Mouse (Mus musculus) heart, postnatal 14 days (tissue): ENCODE measurements around the gene Nfatc2. TPM values are rescaled to one million over a fixed set of nuclear protein-coding genes. Genes with fewer than 3 reads are reported as not detected.

Source experiments
- DNase-seq, 2 experiments: peaks; one replicate each; pipeline ENCODE4 v3.0.0; 2021 to 2022
- intact Hi-C: fragments of 180-260 bp; cut with DNase I; formaldehyde crosslinking; loops from one replicate; pipeline ENCODE4 v1.15.1; 2025
- total RNA-seq, 2 experiments: library from RNA; stranded (reverse); gene quantifications; 2 replicates each; pipeline ENCODE4 v1.2.3; 2021

Gene Nfatc2
- total RNA-seq, 2 experiments from 2014 or later = 15.9 to 17.8 TPM

DNA sequence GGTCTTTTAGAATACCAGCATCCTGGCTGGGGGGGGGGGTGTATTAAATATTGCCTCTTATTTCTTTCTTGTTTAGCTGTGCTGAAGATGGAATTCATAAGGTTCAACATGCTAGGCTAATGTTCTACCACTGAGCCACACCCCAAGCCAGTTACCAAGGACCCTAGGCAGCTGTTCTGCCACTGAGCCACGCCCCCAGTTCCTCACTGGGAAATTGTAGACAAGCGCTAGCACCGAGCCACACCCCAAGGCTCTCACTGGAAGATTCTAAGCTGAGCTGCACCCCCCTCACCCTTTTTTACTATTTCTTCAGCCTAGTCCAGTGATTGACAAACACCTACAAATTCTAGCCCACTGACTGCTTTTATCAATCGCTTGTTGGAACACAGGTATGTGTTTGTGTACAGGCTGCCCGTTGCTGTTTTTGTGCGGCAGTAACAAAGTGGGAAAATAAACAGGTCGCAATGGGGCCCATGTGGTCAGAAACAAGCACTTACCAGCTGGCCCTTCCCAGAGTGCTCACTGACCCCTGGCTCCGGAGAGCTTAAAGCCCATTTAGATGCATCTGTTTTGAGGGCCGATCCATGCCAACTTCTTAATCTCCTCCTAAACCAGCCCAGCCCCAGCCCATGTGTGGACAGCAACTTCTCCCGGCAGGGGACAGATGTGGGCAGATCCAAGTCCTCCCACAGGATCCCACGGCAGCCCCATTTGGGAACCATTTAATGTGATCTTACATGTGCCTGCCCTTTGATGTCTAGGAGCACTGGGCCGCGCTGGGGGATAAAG, 11.8 kb upstream of the Nfatc2 start:
- intact Hi-C loops = no loop called here
- DNase-seq = no peak

DNA sequence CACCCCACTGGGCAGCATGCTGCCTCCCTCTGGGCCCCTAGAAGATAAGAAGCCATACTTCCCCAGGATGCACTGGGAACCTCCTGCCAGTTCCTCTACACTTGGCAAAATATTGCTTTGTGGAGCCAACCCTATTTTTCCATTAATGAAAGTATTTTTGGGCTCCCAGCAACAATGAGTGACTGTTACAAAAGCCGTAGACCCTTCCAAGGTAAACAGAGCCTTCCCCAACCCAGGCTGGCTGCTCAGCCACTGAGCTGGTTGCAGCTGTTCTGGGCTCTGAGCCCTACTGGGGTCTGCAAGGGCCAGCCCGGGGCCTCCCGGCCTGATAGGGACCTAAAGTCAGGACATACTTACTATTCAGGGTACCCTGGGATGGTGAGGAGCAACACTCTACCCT, 9.5 kb upstream of the Nfatc2 start:
- intact Hi-C loops = no loop called here
- no peak for DNase-seq

DNA sequence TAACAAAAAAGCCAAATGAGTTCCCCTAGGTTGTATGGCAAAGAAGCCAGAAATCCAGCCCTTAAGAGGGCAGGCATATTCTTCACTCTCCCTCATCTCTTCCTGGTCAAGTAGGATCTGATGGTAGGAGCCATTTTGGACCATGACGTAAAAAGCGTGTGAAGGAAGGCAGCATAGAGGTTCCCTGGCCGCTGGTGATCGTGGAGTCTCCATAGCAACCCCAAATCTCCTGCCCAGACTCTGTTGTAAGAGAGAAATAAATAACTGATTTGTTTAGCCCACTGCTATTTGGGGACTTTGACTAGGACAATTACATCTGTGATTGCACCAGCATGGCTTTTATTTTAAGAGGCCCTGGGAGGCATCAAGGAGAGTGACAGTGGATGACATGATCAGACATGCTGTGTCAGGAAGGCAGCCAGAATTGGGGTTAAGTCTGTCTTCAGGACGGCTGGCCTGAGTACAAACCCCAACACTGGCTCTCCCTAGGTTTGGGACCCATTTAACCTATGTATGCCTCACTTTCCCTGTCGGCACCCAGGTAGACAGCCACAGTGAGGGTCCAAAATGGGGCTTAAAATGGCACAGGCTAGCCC, 8.3 kb upstream of the Nfatc2 start:
- intact Hi-C loops = no loop called here
- no peak for DNase-seq

DNA sequence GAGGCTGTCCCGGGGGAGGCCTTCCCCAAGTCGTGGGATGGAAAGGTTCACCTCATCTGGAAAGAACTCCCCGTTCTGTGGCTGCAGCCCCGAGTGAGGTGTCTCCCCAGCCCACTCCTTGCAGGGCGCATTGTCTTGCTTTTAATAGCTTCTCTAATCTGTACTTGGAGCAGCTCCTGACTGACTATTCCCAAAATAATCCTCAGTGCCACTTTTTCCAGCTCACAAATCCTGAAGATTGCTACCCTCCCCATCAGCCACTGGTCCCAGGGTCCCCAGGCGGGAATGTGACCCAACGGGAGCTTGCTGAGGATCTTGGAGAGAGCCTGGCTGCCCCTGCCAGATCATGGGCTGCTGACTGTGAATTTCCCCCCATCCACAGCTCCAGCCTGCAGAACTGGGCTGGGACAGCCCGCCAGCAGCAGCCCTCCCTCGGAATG, 6.7 kb upstream of the Nfatc2 start:
- intact Hi-C loops = no loop called here
- peak in 1 of 2 experiments; percentile 43 for DNase-seq

DNA sequence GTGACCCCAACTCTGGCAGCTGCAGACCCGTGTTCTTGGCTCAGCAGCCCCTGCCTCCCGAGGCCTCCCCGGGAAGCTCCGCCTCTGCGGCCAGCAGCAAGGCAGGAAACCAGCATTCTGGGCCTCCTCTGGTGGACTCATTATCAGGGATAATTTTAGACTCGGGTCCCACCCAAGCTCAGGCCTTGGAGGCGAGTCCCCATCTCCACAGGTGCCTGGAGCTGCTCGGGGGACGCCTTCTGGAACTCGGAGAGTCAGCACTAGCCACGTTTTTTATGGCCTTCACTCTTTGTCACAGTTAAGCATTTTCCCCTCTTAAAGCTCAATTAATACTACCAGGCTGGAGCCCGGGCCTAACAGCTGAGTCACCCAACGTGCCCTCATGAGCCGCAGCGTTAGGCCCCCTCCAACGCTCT, 3.2 kb upstream of the Nfatc2 start:
- intact Hi-C loops = loop anchor here (5.0 kb wide), 1 partner anchor 77 kb away; no protein-coding TSS in a partner anchor
- peak; percentile 69 to 71 for DNase-seq

DNA sequence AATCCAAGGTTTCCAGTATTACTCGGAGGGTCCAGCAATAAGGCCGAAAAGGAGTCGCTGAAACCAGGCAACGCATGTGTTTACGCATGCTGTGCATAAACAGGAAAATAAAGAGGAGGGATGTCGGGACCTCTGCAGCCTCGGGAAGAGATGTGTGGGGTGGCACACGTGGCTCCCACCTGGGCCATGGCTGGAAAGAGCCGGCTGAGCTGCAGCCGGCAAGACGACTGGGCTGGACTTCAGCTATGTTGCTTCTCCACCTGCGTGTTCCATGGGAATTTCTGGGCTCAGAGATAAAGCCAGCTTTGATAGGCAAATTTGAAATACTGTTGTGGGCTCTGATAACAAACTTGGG, 907 bp upstream of the Nfatc2 start:
- intact Hi-C loops = loop anchor here (5.0 kb wide), 1 partner anchor 75 kb away; no protein-coding TSS in a partner anchor
- no peak for DNase-seq

DNA sequence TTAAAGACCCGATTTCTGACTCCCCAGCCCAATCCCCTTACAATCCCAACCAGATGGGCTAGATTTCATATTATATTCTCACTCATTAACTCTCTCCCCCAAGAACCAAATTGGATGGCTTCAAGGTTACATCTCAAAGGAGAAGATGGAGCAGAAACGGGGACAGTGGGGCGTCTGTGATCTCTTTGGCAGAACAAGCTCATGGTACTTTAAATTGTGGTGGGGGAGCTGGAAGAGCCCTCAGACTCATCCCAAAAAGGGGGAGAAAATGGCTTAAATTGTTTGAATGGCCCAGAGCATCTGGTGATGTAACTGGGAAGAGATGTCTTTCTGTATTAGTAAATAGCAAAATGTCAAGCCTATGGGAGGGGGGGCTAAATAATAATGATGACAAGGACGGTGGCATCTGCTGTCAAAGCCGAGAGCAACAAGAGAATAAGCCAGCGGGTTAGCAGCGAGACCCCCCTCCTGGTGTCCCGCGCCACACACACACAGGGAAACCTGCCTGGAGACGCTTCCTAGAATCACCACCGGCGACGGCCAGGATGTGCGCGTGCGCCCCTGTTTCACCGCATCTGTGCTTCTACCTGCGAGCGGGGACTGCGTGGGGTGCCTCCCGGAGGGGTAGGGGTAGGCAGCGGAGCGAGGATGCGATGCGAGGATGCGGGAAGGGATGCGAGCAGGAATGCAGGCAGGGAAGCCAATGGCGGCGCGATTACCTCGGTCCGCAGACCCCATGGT, 537 bp downstream of the Nfatc2 start:
- intact Hi-C loops = loop anchor here (5.0 kb wide), 1 partner anchor 74 kb away; no protein-coding TSS in a partner anchor
- no peak for DNase-seq

DNA sequence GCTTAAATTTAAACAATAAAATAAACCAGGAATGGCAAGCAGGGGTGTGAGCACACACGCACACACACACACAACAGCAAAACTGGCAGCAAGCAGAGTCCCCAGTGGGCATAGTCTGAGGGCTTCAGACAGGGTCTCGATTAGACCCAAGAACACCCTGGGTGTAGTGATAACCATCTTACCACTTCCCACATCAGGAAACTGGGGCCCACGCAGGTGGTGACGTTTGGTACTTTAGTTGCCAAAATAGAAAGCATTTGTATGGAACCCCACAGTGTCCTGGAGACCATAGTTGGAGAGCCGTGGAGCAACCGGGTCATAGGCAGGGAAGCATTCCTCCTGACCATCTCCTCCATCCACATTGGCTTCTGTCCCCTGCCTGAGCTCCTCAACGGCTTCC, 5.8 kb downstream of the Nfatc2 start:
- no peak for DNase-seq
- intact Hi-C loops = no loop called here

DNA sequence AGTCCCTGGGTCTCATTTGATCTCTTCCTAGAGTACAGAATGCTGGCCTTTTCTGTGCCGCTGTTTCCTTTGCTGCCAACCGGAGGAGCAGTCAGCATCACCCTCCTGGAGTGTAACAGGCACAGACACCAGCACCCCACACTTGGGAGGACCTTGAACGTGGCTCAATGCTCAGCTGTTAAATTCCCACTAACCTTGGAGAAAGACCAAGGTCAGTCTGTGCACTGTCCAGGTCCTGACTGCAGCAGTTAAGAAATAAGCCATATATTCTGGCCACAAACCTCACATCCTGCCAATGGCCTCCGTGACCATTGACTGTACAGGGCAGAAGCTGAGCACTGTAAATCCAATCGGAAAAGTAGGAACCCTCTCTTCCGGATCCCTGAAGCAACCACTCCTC, 7.8 kb downstream of the Nfatc2 start:
- intact Hi-C loops = loop anchor here (5.0 kb wide), 1 partner anchor 34 kb away; no protein-coding TSS in a partner anchor
- DNase-seq = no peak

DNA sequence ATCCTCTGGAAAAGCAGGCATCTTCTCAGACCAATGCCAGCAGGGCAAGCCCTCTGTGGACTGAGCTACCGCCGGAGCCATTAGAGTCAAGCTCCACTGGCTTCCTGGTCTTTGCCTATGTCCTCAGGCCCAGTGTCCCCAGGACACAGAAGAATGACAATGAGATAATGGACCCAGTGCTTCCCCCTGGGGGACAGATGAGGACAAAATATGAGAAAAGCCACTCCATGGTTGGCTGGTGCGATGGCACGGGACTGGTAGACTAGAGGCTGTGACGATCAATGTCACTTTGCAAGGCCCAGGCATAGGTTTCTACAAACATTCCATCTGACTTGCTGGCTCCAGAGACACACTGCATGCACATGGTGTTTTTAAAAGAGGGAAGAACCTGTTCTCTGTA, 8.5 kb downstream of the Nfatc2 start:
- intact Hi-C loops = loop anchor here (5.0 kb wide), 1 partner anchor 34 kb away; no protein-coding TSS in a partner anchor
- DNase-seq = no peak

DNA sequence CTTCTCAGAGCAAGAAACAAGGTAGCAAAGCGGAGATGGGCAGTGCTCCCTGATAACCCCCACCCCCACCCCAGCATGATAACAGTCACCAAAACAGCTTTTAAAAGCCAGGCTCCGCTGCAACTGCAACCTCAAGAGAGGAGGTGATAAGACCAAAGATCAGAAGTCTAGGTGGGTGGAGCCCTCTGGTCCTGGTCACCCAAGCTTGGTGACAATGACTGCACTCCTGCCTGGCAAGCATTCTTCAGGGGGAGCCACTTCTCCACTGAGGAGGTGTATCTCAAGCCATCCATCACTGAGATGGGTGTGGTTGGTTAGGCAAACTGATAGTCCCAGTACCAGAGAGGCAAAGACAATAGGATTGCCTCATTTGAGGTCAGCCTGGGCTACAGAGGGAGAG, 10.4 kb downstream of the Nfatc2 start:
- intact Hi-C loops = loop anchor here (5.0 kb wide), 1 partner anchor 36 kb away; no protein-coding TSS in a partner anchor
- DNase-seq = no peak

DNA sequence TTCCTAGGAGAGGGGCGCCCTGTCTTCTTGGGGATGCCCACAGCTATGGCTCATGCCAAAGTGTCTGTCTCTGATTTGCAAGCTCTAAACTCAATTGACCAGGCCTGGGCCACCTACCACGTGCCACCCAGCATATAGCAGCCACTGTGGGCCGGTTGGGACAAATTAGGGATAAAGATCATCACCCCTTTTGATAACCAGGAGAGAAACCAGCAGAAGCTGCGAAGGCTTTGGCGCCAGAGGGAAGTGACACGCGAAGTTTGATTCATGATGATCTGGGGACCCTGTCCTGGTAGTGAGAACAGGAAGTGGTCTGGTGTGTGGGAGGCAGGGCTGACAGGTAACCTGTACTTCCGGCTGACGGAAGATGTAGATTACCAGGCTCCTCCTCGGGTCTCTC, 10.9 kb downstream of the Nfatc2 start:
- intact Hi-C loops = loop anchor here (5.0 kb wide), 1 partner anchor 37 kb away; no protein-coding TSS in a partner anchor

DNA sequence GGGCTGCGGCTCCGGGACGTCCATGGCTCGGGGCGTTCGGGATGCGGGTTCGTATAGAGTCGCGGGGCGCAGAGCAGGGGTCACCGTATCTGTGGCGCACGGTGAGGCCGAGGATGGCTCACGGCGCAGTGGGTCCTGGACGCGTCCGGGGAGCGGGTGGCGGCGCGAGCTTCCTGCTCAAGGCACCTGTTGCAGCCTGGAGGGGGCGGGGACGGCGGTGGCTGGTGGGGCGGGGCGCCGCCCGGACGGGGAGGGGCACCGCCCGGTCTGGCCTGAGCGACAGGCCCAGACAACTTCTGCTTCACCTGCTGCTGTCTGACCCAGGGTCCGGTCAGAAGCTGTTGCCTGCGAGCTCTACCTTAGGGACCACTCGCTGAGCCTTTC, 11.3 kb downstream of the Nfatc2 start:
- DNase-seq = peak; percentile 61 to 74
- intact Hi-C loops = loop anchor here (5.0 kb wide), 1 partner anchor 37 kb away; no protein-coding TSS in a partner anchor

More for the DNA sequence above, 10.9 kb downstream of the Nfatc2 start:
- DNase-seq = no peak

DNA sequence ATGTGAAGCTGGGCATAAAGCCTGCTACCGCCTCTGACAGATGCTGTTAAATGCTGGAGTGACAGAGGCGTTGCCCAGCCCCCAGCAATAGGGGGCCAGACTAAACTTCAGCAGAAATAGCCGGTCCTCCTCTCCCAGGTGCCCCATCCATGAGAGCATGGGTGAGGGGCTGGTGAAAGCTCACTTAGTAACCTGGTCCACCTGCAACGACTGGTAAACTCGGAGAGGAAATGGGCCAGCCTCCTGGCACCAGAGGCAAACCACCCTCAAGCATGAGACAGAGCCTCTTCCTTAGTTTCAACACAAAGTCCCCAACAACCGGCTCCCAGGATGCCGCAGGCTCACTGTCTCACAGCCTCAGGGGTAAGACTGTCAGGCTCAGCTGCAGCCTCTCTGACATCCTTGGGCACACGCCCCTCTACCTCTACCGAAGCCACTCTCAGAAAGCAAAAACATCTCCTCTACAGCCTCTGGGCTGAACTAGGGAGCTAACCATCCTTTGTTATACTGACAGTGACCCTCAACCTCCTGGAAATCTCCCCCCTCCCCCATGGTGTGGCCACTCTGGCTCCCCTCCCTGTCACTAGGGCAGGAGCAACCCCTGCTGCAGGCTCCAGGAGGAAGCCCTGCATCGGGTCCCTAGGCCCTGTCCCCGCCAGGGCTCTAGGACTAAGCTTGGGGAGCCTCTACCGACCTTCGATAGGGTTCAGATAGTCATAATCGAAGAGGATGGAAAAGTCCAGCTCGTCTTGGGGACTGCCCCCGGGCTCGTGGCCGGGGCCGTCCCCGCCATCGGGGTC, 11.9 kb downstream of the Nfatc2 start:
- intact Hi-C loops = loop anchor here (5.0 kb wide), 1 partner anchor 38 kb away; no protein-coding TSS in a partner anchor
- peak in 1 of 2 experiments; percentile 38 for DNase-seq

DNA sequence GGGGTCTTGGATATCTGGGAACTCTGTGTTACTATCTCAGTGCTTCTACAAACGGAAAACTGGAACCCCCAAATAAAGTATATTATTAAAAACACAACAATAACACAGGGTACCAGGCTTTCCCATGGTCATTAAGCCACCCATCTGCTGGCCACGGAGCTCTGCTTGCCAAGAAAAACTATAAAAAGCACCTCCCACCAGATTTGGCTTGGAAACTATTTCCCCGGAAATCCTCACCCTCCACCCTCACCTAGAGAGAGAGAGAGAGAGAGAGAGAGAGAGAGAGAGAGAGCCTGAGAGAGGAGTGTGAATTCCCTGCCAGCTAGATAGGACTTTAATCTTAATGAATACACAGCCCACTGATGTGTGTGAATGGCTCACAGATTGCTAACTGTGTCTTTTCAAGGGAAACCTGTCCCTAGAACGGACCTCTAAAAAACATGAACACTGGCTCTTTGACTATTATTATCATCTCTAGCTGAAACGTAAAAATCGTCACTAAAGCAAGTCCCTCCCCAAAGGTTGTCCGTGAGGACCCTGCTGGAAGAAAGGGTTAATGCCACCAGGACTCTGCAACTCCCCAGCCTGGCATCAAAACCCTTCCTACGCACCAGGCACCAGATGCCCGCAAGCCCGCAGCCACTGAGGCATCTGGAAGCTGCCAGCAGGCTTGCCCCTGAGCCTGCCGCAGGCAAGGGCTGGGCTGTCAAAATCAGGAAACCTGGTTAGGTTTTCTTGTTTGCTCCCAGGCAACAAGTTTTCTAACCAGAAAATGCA, 12.7 kb downstream of the Nfatc2 start:
- intact Hi-C loops = no loop called here
- no peak for DNase-seq

DNA sequence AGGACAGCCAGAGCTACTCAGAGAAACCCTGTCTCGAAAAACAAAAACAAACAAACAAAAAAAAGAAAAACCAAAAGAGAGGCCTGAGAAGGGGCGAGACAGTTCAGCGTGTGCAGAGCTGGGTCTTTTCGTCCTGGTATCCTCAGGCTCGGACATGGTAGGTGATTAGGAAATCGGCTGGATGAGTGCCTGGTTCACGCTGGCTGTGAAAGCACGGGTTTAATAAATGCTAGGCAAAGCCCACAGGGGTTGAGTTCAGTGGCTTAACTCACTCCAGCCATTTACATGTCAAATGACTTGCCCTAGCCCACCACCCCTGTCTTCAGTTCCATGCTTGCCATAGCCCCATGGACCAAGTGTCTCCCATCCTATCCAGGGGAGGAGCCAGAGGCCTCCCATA, 14.3 kb downstream of the Nfatc2 start:
- DNase-seq = no peak
- intact Hi-C loops = no loop called here

DNA sequence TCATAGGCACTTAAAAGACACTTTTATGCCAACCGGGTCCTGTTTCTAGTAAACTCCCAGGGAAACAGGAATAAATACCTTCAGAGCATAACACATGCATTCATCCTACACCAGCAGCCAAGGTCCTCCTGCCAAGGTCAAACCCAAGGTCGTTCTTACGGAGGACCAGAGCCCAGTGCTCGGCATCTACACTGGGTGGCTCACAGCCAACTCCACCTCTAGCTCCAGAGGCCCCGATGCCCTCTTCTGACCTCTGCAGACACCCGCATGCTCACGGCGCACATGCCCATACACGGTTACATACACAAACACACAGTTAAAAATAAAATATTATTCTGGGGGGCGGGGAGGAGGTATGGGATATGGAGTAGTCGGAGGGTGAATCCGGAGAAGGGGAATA, 14.9 kb downstream of the Nfatc2 start:
- intact Hi-C loops = no loop called here
- peak; percentile 53 to 65 for DNase-seq

DNA sequence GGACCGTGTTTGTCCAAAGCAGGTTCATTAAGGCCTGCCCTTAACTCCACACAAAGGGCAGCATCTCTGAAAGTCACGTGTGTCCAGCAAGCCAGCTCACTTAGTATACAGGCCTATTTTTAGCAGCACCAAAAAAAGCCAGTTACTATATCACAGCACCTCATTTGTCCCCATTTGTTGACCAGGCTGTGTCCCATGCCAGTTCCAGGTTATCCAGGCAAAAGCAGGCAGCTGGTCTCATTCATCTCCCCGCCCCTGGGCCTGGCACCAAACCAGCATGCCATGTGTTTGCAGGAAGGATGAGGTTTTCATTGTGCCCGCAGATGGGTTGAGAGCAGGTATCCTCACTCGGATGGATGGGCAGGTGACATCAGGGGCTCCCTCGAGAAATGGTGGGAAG, 16.6 kb downstream of the Nfatc2 start:
- peak in 1 of 2 experiments; percentile 56 for DNase-seq
- intact Hi-C loops = no loop called here

DNA sequence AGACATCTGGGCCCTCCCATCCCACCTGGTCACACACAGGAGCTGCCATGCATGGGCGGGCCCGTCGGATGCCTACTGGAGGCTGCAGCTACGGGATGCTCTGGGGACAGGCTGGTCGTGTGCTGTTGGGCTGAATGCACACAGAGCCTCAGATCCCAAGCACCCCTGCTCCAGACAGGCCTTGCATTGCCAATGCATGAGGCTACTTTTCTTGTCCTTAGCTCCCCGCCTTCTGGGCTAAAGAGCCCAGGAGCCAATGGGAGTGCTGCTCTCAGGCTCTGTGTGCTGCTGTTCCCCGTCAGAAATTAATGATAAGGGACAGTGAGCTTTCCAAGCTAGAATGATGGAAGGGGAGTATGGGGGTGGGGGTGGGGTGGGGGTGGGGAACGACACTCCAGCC, 17.0 kb downstream of the Nfatc2 start:
- intact Hi-C loops = no loop called here
- DNase-seq = no peak
